Mouse (Mus musculus): ENCODE measurements around the gene BC052040.

Gene BC052040

GRCm38 (mm10) chr2:115769597-115770305, 188.2 kb downstream of the BC052040 start:
- no peak for DNase-seq (ENCODE audit: low spot score)

GRCm38 (mm10) chr2:115772709-115773108, 191.2 kb downstream of the BC052040 start:
- DNase-seq (ENCODE audit: low spot score): no peak

GRCm38 (mm10) chr2:115774153-115774908, 192.8 kb downstream of the BC052040 start:
- no peak for DNase-seq (ENCODE audit: low spot score)

GRCm38 (mm10) chr2:115775488-115776217, 194.1 kb downstream of the BC052040 start:
- DNase-seq (ENCODE audit: low spot score): no peak

DNA sequence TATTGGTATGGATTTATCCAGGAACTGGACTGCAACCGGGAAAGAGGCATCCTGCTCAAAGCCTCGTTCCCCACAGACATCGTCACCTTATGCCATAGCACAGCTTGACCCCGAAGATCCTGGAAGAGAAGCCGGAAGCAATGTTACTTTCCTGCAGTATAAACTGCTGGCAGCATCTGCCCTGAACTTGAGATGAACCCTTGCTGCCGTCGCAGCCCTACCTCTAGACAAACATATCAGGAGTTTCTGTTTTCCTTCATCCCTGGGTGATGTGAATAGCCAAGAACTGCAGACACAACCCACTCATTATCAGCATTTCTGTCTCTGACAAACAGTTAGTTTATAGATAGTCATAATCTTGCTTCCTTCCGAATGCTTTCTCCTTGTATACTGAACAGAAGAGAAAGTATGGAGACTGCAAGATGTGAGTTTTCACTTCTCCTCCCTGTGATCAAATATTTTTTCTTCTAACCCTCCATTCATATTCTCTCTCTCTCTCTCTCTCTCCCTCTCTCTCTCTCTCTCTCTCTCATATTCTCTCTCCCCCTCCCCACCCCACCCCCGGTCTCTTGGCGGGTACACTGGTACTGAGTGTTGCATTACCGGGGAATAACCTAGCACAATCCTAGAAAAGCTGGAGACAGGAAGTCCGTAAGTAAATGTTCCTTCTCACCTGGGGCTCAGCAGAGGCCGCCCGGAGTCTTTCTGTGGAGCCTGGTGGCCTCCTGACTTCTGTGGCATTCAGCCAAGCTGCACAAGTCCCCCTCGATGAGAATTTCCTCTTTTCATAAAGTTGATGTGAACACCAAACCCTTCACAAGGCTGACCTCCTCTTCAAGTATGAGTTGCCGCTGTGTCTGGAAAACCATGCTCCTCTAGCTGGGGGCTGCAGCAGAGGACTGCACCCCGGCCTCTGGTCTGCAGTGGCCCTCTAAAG, 195.7 kb downstream of the BC052040 start:
- DNase-seq (ENCODE audit: low spot score): no peak

DNA sequence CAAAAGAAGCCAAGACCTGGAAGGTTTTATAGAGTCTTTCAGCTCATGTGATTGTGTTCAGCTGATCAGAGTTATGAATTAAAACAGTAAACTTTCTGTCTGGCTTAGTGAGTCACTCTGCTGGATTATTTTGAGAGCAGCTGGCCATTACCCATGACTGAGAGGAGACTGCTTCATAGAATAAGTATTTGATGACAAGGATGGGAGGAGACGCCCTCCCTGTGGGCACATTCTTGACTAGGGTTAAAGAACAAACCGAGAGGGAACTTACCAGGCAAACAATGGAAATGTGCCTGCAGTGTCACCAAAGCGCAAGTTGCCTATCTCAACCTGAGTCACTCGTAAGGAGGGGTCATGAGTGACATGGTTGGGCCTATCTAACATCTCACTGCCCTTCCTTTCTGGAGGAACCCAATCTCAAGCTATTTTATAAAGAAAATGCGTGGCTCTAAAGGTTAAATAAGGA, 199.1 kb downstream of the BC052040 start:
- DNase-seq (ENCODE audit: low spot score): peak; percentile 48

- DNase-seq (ENCODE audit: low spot score): no peak
Measured at GRCm38 (mm10) chr2:115785687-115786086, 204.2 kb downstream of the BC052040 start.

- no peak for DNase-seq (ENCODE audit: low spot score)
Measured at GRCm38 (mm10) chr2:115798839-115799238, 217.3 kb downstream of the BC052040 start.

DNA sequence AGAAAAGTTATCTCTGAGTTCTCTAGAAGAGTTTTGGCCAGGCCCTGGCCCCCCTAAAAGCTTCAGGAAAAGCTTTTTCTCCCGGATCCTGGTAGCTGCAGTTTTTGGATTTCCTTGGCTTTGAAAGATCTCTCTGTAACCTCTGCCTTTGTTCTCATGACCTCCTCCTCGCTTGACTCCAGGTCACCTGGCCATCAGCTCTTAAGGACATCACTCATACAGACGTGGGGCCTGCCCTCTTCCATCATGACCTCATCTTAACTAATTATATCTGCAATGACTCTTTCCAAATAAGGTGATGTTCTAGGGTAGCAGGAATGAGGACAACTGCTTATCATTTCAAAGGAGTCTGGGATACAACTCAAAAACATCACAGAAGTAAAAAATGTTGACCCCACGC, 226.9 kb downstream of the BC052040 start:
- no peak for DNase-seq (ENCODE audit: low spot score)

- DNase-seq (ENCODE audit: low spot score): no peak
Measured at GRCm38 (mm10) chr2:115813316-115813715, 231.8 kb downstream of the BC052040 start.

- no peak for DNase-seq (ENCODE audit: low spot score)
Measured at GRCm38 (mm10) chr2:115813721-115814120, 232.2 kb downstream of the BC052040 start.

- DNase-seq (ENCODE audit: low spot score): no peak
Measured at GRCm38 (mm10) chr2:115817959-115818358, 236.4 kb downstream of the BC052040 start.

DNA sequence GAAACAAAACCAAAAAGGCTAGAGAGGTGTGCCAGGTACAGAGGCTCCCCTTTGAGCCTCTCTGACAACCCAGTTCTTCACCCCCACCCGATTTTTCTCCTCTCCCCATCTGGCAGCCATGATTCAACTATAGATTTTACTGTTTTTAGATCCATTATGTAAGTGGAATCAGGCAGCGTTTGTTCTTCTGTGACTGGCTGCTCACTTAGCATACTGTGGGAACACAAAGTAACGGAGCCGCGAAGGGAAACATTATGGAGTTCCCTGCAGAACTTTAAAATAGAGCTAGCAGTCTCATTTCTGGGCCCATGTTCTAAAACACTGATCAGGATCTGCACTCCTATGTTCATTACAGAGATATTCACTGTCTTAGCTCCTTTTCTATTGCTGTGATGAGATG, 240.8 kb downstream of the BC052040 start:
- no peak for DNase-seq (ENCODE audit: low spot score)
